Mouse (Mus musculus) thymus, postnatal 36 days (tissue): Measurements from ENCODE around the gene Gale.
A peak's percentile ranks its signal among the peaks of the same experiment; 100 is the strongest.
"Not testable (repeated sequence)": the region's sequence is repeated elsewhere in the genome, so short reads cannot be mapped to it uniquely, and the experiment has no call there.

Experiments used
- DNase-seq, 2 experiments: peaks; one replicate each; pipeline ENCODE4 v3.0.0; 2022; ENCODE audit warnings: mixed read lengths in 2 of 2

Gene Gale

GRCm38 (mm10) chr4:135971805-135972555, 8.5 kb downstream of the Gale start:
- peak; percentile 49 to 66 for DNase-seq

DNA sequence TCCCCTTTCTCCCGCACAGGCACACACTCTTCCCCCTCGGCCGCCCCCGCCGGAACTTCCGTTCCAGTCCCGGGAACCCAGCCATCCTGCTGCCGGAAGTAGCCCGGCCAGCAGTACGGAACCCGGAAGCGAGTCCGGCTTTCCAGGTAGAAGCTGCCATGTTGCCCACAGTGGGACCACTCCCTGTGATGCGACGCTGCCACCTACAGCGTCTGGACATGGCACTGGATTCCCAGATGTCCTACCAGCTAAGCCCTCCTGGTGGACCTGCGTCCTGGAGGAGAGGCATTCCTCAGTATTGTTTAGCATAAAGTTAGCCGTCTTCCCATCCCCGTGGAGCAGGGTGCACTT, 9.0 kb downstream of the Gale start, which contains the start of gene Lypla2:
Gene Lypla2 (minus strand): TSS at position 71 of the 351 bp plus-strand sequence.
- peak; percentile 76 to 83 for DNase-seq

GRCm38 (mm10) chr4:135972911-135973811, 9.6 kb downstream of the Gale start:
- DNase-seq = no peak

GRCm38 (mm10) chr4:135976146-135976545, 12.6 kb downstream of the Gale start:
- no peak for DNase-seq

DNA sequence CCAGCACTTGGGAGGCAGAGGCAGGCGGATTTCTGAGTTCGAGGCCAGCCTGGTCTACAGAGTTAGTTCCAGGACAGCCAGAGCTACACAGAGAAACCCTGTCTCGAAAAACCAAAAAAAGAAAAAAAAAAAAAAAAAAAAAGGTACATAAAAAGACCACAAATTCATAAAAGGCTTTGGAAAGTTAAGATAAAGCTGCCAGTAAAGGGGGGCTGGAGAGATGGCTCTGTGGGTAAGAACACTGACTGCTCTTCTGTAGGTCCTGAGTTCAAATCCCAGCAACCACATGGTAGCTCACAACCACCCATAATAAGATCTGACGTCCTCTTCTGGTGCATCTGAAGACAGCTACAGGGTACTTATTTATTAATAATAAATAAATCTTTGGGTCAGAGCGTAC, 16.7 kb downstream of the Gale start:
- DNase-seq = not testable (repeated sequence)

GRCm38 (mm10) chr4:135981524-135982063, 18.1 kb downstream of the Gale start:
- DNase-seq = no peak

DNA sequence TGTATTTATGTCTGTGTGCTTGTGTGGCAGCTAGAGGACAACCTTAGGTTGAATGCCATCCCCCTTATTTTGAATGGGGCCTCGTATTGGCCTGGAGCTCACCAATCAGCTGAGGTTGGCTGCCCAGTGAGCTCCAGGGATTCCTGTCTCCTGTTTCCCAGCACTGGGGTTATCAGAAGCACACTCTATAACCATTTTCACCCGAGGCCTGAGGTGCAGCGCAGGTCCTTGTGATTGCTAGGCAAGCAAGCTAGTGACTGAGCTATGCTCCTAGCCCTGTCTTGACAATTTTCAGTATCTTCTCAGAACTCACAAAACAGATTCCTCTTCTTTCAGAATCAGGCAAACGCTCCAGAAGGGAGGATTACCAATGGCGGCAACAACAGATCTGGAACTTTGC, 21.0 kb downstream of the Gale start:
- no peak for DNase-seq

DNA sequence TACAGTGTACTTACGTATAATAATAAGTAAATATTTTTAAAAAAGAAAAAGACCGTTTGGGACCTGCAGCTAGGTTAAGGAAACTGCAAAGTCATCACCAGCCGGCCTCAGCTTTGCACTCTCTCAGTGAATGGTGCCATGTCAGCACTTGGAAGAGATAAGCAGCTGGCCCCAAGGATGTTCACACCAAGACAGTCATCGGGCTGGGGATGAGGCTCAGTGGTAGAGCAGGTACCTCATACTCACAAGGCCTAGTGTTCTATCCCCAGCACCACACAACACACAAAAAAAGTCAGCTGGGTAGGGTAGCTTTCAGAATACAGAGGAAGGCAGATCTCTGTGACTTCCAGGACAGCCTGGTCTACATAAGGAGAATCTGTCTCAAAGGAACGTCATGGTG, 21.7 kb downstream of the Gale start:
- DNase-seq = no peak

GRCm38 (mm10) chr4:135985769-135986168, 22.2 kb downstream of the Gale start:
- no peak for DNase-seq

GRCm38 (mm10) chr4:135986301-135986942, 22.9 kb downstream of the Gale start:
- no peak for DNase-seq

- DNase-seq = peak; percentile 93 to 95
These were observed 23.6 kb downstream of the Gale start, which contains the start of gene Pithd1 for GRCm38 (mm10) chr4:135986943-135987710. Gene Pithd1, minus strand, starts transcription at chr4:135987264.

DNA sequence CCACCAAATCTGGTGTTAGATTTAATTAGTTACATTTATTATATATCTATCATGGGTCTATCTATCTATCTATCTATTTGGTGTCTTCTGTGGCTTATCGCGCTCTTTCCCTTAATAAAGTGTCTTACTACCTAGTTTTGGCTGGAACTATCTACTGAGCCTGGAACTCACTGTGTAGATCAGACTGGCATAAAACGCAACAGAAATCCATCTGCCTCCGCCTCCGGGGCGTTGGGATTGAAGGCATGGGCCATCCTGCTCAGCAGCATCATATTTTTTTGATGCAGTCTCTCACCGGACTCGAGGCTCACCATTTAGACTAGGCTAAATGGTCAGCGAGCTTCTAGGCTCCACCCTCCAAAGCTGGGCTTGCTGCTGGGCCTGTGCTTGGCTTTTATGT, 24.2 kb downstream of the Gale start:
- DNase-seq = no peak

DNA sequence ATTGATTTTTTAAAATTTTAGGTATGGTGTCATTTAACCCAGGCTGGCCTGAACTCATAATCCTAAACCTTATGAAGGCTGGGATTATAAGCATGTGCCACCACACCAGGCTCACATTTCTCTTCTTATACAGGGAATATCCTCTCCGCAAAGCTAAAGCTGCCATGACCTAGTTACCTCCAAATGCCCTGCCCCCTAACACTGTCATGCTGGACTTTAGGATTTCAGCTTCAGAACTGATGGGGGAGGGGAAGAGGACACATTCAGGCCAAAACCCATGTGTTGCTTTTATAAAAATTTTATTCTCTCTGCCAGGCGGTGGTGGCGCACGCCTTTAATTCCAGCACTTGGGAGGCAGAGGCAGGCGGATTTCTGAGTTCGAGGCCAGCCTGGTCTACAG, 30.4 kb downstream of the Gale start:
- no peak for DNase-seq

- no peak for DNase-seq
These were observed 31.6 kb downstream of the Gale start for GRCm38 (mm10) chr4:135995118-135995517.

- no peak for DNase-seq
These were observed 40.7 kb downstream of the Gale start for GRCm38 (mm10) chr4:136004107-136004675.

GRCm38 (mm10) chr4:136004921-136005320, 41.4 kb downstream of the Gale start:
- DNase-seq = no peak

GRCm38 (mm10) chr4:136006821-136007220, 43.3 kb downstream of the Gale start:
- no peak for DNase-seq

- no peak for DNase-seq
These were observed 45.4 kb downstream of the Gale start for GRCm38 (mm10) chr4:136008782-136009447.

- DNase-seq = no peak
These were observed 47.1 kb downstream of the Gale start for GRCm38 (mm10) chr4:136010586-136010985.

GRCm38 (mm10) chr4:136016059-136016602, 52.6 kb downstream of the Gale start:
- DNase-seq = no peak
